Mouse (Mus musculus) G1E (cell line): ENCODE measurements around the gene Ugcg. TPM values are rescaled to one million over a fixed set of nuclear protein-coding genes. Genes with fewer than 3 reads are reported as not detected.

Experiments used
- ATAC-seq: 2 replicates; pipeline ENCODE4 v1.8.0; 2016; ENCODE audit warnings: mild to moderate bottlenecking; ENCODE audit not compliant: insufficient number of reproducible peaks, poor library complexity, low FRiP score, severe bottlenecking; ENCODE audit errors: extremely low read depth
- DNase-seq: peaks from one replicate; pipeline ENCODE4 v3.0.0; 2012; ENCODE audit warnings: low spot score
- H3K27me3 ChIP-seq: 2 replicates; pipeline ENCODE4 v1.6.1; 2012; ENCODE audit warnings: mild to moderate bottlenecking, low read length, inconsistent platforms; ENCODE audit not compliant: insufficient read depth
- H3K36me3 ChIP-seq: replicated peaks from 2 replicates; pipeline ENCODE3; 2012; ENCODE audit warnings: mild to moderate bottlenecking, inconsistent platforms
- H3K4me1 ChIP-seq: 2 replicates; pipeline ENCODE4 v1.6.1; 2012; ENCODE audit warnings: low read depth, low read length, inconsistent platforms, mixed read lengths; ENCODE audit not compliant: insufficient read depth
- H3K4me3 ChIP-seq: 2 replicates; pipeline ENCODE4 v1.5.1; 2012; ENCODE audit warnings: low read depth, mild to moderate bottlenecking, inconsistent platforms, low read length, moderate library complexity, mixed read lengths
- H3K9me3 ChIP-seq: replicated peaks from 2 replicates; pipeline ENCODE4 v1.6.1; 2012; ENCODE audit warnings: inconsistent platforms
- CTCF ChIP-seq: IDR thresholded peaks from 2 replicates; pipeline ENCODE4 v1.5.1; 2012; ENCODE audit warnings: low read depth, low read length, inconsistent platforms, mixed read lengths
- GATA1 ChIP-seq: IDR thresholded peaks from 2 replicates; pipeline ENCODE4 v1.6.1; 2012; ENCODE audit warnings: borderline replicate concordance, low read length, inconsistent platforms, mixed read lengths
- GATA2 ChIP-seq: IDR thresholded peaks from 2 replicates; pipeline ENCODE4 v1.6.1; 2012; ENCODE audit warnings: low read depth, low read length, inconsistent platforms, borderline replicate concordance
- POLR2AphosphoS5 ChIP-seq: IDR thresholded peaks from 2 replicates; pipeline ENCODE4 v1.6.1; 2012; ENCODE audit warnings: low read depth, low read length, inconsistent platforms; ENCODE audit not compliant: insufficient replicate concordance
- TAL1 ChIP-seq: conservative IDR thresholded peaks from 2 replicates; pipeline ENCODE4 v1.6.1; 2012; ENCODE audit warnings: low read depth, low read length, inconsistent platforms, mixed read lengths
- polyA plus RNA-seq: library from polyadenylated mRNA; stranded (reverse); fragments of >175 nt; gene quantifications from 2 replicates; pipeline ENCODE4 v1.2.3, GENCODE M21; 2012
- total RNA-seq, 2 experiments: library from RNA; stranded (forward) in 1 of 2; stranded (reverse) in 1 of 2; fragments of 200-1000 nt in 1 of 2; fragments of >200 nt in 1 of 2; fragmentation: Nextera tagmentation in 1 of 2; gene quantifications; 2 replicates each; pipeline ENCODE4 v1.2.3; 2014 to 2017

The Ugcg gene
- total and polyA plus RNA-seq, 3 experiments: 142 to 622 (median 382) TPM

DNA sequence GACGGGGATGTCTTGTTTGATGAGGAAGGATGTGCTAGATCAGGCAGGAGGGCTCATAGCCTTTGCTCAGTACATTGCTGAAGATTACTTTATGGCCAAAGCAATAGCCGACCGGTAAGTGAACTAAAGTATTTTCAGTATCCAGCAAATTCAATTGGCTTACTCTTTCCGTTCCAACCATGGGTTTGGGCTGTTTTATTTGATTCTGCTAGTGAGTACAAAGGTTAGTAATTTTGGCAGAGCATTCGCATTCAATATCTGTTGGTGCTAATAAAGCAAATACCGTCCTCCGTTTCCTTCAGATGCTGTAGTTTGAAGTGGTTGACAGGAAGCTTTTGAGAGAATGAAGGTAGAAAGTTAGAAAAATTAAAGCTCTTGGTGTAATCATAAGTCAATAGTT, 28.0 kb downstream of the Ugcg start:
- peaks cover 50% of the 10 kb centered on the region for H3K4me1 ChIP-seq
- TF ChIP-seq CTCF (no peak), GATA1 (no peak), GATA2 (no peak), TAL1 (no peak), POLR2AphosphoS5 (no peak; the same call in 1 of the 2 replicates)
- peaks cover 90% of the 10 kb centered on the region for H3K36me3 ChIP-seq
- no peaks in the 10 kb centered on the region for H3K9me3 ChIP-seq
- no peak overlapping the region for H3K4me3 ChIP-seq
- no peaks in the 10 kb centered on the region for H3K27me3 ChIP-seq
- DNase-seq (no peak), ATAC-seq (no peak)

- TF ChIP-seq CTCF (no peak), GATA2 (no peak), POLR2AphosphoS5 (no peak), GATA1 (no peak), TAL1 (no peak)
- Histone ChIP-seq H3K4me1 (peaks cover 49% of the 10 kb centered on the region), H3K27me3 (no peaks in the 10 kb centered on the region), H3K9me3 (no peaks in the 10 kb centered on the region), H3K4me3 (no peak overlapping the region), H3K36me3 (peaks cover 90% of the 10 kb centered on the region)
- no peak for ATAC-seq
- DNase-seq: no peak
Observed at GRCm38 (mm10) chr4:59218154-59218553, 29.1 kb downstream of the Ugcg start.

DNA sequence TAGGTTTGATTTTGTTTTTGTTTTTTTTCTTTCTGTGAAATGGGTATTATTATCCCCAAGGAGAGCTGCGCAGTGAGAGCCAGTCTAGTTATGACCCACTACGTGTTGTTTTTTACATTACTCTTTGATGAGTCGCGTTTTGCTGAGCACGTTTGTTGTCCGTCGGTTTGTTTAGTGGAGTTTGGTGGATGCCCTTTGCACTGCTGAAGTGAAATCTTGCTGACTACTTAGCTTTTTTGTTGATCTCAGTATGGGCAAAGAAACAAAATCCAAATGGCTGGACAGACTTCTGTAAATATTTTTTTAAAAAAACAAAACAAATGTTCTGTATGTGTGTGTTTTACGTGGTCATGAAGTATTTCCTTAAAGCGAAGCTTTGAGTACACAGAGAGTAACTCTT, 33.2 kb downstream of the Ugcg start:
- Histone ChIP-seq H3K4me3 (no peak overlapping the region), H3K36me3 (peaks cover 88% of the 10 kb centered on the region), H3K9me3 (no peaks in the 10 kb centered on the region), H3K4me1 (peaks cover 53% of the 10 kb centered on the region), H3K27me3 (no peaks in the 10 kb centered on the region)
- TF ChIP-seq GATA1 (no peak), CTCF (no peak), POLR2AphosphoS5 (no peak), TAL1 (no peak), GATA2 (no peak)
- ATAC-seq: no peak
- DNase-seq: no peak

GRCm38 (mm10) chr4:59223055-59223615, 34.1 kb downstream of the Ugcg start:
- Histone ChIP-seq H3K27me3 (no peaks in the 10 kb centered on the region), H3K36me3 (peaks cover 80% of the 10 kb centered on the region), H3K9me3 (no peaks in the 10 kb centered on the region), H3K4me1 (peaks cover 58% of the 10 kb centered on the region), H3K4me3 (no peak overlapping the region)
- ATAC-seq (no peak), DNase-seq (no peak)
- TF ChIP-seq CTCF: no peak
- no peak for TF ChIP-seq TAL1
- TF ChIP-seq POLR2AphosphoS5: peak; percentile 78
- TF ChIP-seq GATA2: no peak
- TF ChIP-seq GATA1: no peak

DNA sequence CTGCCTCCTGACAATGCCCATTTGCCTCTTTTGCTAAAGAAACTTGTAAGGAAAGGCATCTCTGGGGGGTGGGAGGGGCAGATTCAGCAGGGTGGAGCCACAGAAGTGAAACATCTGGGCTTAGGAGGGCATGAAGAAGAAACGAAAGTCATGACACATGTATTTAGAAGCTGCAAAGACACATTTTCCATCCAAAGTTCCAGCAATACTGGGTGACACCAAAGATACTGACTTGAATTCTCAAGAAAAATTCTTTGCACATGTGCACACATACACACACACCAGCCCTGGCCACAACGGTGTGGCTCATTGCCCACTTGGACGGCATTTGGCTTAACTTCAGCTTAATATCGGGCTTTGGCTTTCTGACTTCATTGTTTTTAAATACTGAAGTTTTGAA, 35.8 kb downstream of the Ugcg start:
- no peak for DNase-seq

DNA sequence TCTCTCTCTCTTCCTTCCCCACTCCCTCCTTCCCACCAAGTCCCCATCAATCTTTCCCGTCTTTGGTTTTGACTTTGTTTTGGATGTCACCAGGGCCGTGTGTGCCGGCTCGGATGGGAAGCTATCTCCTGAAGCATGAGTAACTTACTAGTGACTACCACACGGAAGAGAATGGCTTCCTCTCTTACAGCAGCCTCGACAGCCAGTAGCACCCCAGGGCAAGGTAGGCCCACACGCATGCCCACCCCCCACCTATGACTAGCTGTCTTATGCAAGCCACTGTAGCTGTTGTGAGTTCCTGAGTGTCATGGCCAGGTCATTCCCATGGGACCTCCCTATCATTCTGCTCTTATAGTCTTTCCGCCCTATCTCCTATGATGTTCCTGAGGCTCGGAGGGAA, 38.0 kb downstream of the Ugcg start:
- Histone ChIP-seq H3K4me3 (no peak overlapping the region), H3K36me3 (peaks cover 51% of the 10 kb centered on the region), H3K4me1 (peaks cover 52% of the 10 kb centered on the region), H3K9me3 (no peaks in the 10 kb centered on the region), H3K27me3 (no peaks in the 10 kb centered on the region)
- DNase-seq (no peak), ATAC-seq (no peak)
- TF ChIP-seq GATA2 (no peak), CTCF (no peak), GATA1 (no peak), TAL1 (no peak), POLR2AphosphoS5 (no peak)

More for the DNA sequence above, 35.8 kb downstream of the Ugcg start:
- Histone ChIP-seq H3K36me3 (peaks cover 65% of the 10 kb centered on the region), H3K27me3 (no peaks in the 10 kb centered on the region), H3K9me3 (no peaks in the 10 kb centered on the region), H3K4me1 (peaks cover 55% of the 10 kb centered on the region), H3K4me3 (no peak overlapping the region)
- ATAC-seq: no peak
- TF ChIP-seq CTCF (no peak), TAL1 (no peak), GATA1 (no peak), POLR2AphosphoS5 (no peak), GATA2 (no peak)
